Mouse (Mus musculus) limb, embryonic 12.5 days (tissue): ENCODE measurements around the gene Ush2a. TPM values are rescaled to one million over a fixed set of nuclear protein-coding genes. Genes with fewer than 3 reads are reported as not detected.

Source experiments
- ATAC-seq: fragments of 200-750 bp; cut with Nextera tagmentation; 2 replicates; pipeline ENCODE4 v1.8.0; 2017; ENCODE audit warnings: low read depth, moderate TSS enrichment; ENCODE audit not compliant: insufficient number of reproducible peaks, insufficient read depth, low FRiP score, low TSS enrichment
- H3K27ac ChIP-seq: fragments of 300-500 bp; sonication (generic); 2 replicates; pipeline ENCODE4 v1.5.1; 2016; ENCODE audit warnings: mild to moderate bottlenecking, moderate library complexity
- H3K27me3 ChIP-seq: fragments of 300-500 bp; sonication (generic); 2 replicates; pipeline ENCODE4 v1.6.1; 2016; ENCODE audit warnings: mild to moderate bottlenecking, moderate library complexity
- H3K36me3 ChIP-seq: fragments of 300-500 bp; sonication (generic); 2 replicates; pipeline ENCODE4 v1.6.1; 2016; ENCODE audit warnings: mild to moderate bottlenecking, moderate library complexity
- H3K4me1 ChIP-seq: fragments of 300-500 bp; sonication (generic); replicated peaks from 2 replicates; pipeline ENCODE4 v1.6.1; 2016
- H3K4me2 ChIP-seq: fragments of 300-500 bp; sonication (generic); 2 replicates; pipeline ENCODE4 v1.6.1; 2016; ENCODE audit warnings: mild to moderate bottlenecking, moderate library complexity
- H3K4me3 ChIP-seq: fragments of 300-500 bp; sonication (generic); replicated peaks from 2 replicates; pipeline ENCODE4 v1.5.1; 2016; ENCODE audit warnings: mild to moderate bottlenecking
- H3K9ac ChIP-seq: fragments of 300-500 bp; sonication (generic); replicated peaks from 2 replicates; pipeline ENCODE4 v1.6.1; 2016; ENCODE audit warnings: mild to moderate bottlenecking, moderate library complexity
- H3K9me3 ChIP-seq: fragments of 300-500 bp; sonication (generic); 2 replicates; pipeline ENCODE4 v1.6.1; 2016; ENCODE audit warnings: mild to moderate bottlenecking, moderate library complexity
- WGBS: fragments of 180-500 bp; shearing (Covaris S2); methylation state at CpG from one replicate; pipeline ENCODE4 v1.1.7; 2016; 5-methylcytosine and 5-hydroxymethylcytosine counted together
- polyA plus RNA-seq: library from polyadenylated mRNA; unstranded; fragments of >200 nt; fragmentation: Nextera tagmentation; extraction: Ambion mirVana; gene quantifications from 2 replicates; pipeline ENCODE4 v1.2.1, GENCODE M21; 2016

Ush2a gene
- polyA plus RNA-seq, 1 experiment from 2014 or later: 0.08 TPM

DNA sequence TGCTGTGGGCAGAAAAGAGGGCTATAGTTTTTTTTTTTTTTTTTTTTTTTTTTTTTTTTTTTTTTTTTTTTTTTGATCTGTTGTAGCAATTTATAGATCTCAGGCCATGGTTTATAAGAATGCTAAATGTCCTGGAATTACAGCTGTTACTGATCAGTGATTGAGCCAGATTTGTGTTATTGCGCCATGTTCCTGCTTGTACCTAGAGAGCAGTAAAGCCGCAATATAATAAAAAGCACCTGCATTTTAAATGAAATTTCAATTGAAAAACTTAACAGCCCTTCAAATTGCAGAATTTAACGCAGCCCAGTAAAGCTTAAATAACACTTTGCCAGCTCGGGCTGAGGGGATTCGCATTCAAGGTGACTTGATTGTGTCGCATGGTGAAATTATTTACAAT lies 465.1 kb downstream of the Ush2a start:
- H3K4me1 ChIP-seq: peaks cover 24% of the 10 kb centered on the region
- peak overlapping the region; percentile 4; the same call in 1 of the 2 replicates for H3K4me2 ChIP-seq
- no peaks in the 10 kb centered on the region for H3K36me3 ChIP-seq
- H3K27me3 ChIP-seq: peaks cover 28% of the 10 kb centered on the region
- 23% methylated on average over 6 of the region's 6 CpGs for WGBS
- H3K9me3 ChIP-seq: no peaks in the 10 kb centered on the region
- H3K4me3 ChIP-seq: no peak overlapping the region
- no peak overlapping the region for H3K9ac ChIP-seq
- H3K27ac ChIP-seq: no peak overlapping the region
- ATAC-seq: peak; percentile 87

GRCm38 (mm10) chr1:188728625-188729024 lies 466.8 kb downstream of the Ush2a start:
- Histone ChIP-seq H3K9me3 (no peaks in the 10 kb centered on the region), H3K27me3 (peaks cover 25% of the 10 kb centered on the region), H3K9ac (no peak overlapping the region), H3K4me2 (no peak overlapping the region), H3K27ac (no peak overlapping the region), H3K4me3 (no peak overlapping the region), H3K4me1 (peaks cover 24% of the 10 kb centered on the region), H3K36me3 (no peaks in the 10 kb centered on the region)
- 85% methylated on average over 8 of the region's 8 CpGs for WGBS
- ATAC-seq: no peak

DNA sequence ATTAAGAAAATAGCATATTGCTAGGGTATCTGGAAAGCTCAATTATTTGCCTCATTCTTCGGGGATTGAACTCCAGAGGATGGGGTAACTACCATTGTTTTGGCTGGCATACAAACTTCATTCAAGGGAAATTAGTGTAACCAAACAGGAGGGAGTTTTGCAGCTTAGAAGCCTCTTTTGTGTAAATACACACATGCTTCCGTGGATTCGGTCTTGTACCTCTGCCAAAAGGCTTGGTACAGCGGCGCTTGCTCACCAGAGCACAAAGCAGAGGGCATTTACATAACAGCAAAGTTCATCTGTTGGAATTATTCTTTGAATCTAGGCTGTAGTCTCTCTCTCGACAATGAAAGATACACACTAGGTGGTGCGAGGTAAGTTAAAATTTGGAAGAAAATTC lies 467.4 kb downstream of the Ush2a start:
- Histone ChIP-seq H3K9me3 (no peaks in the 10 kb centered on the region), H3K4me2 (no peak overlapping the region), H3K27me3 (peaks cover 23% of the 10 kb centered on the region), H3K4me3 (no peak overlapping the region), H3K27ac (no peak overlapping the region), H3K36me3 (no peaks in the 10 kb centered on the region), H3K9ac (no peak overlapping the region), H3K4me1 (peaks cover 24% of the 10 kb centered on the region)
- 90% methylated on average over 7 of the region's 7 CpGs for WGBS
- ATAC-seq: no peak

GRCm38 (mm10) chr1:188734741-188735266 lies 473.0 kb downstream of the Ush2a start:
- Histone ChIP-seq H3K4me2 (no peak overlapping the region), H3K27me3 (peaks cover 5% of the 10 kb centered on the region), H3K4me1 (no peaks in the 10 kb centered on the region), H3K4me3 (no peak overlapping the region), H3K36me3 (no peaks in the 10 kb centered on the region), H3K9ac (no peak overlapping the region), H3K9me3 (no peaks in the 10 kb centered on the region), H3K27ac (no peak overlapping the region)
- WGBS: 84% methylated on average over 7 of the region's 7 CpGs
- ATAC-seq: no peak

- 69% methylated on average over 7 of the region's 7 CpGs for WGBS
- Histone ChIP-seq H3K4me1 (no peaks in the 10 kb centered on the region), H3K4me2 (no peak overlapping the region)
Observed at GRCm38 (mm10) chr1:188742971-188743370, 481.1 kb downstream of the Ush2a start.

DNA sequence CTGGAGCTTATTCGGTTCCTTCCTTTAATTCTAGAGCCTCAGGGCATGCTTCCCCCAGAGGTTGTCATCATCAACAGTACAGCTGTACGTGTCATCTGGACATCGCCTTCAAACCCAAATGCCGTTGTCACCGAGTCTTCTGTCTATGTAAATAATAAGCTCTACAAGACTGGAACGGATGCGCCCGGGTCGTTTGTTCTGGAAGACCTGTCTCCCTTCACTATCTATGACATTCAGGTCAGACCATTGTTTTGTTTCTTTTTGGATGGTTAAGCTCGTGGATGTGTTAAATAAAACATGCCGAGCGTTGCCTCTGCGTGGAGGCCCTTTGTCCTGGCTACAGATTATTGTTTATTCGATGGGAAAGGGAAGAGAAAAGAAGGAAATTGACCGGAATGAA lies 493.2 kb downstream of the Ush2a start:
- Histone ChIP-seq H3K4me2 (no peak overlapping the region), H3K27ac (no peak overlapping the region), H3K4me3 (no peak overlapping the region), H3K36me3 (no peaks in the 10 kb centered on the region), H3K9me3 (no peaks in the 10 kb centered on the region), H3K9ac (no peak overlapping the region), H3K4me1 (no peaks in the 10 kb centered on the region), H3K27me3 (no peaks in the 10 kb centered on the region)
- no peak for ATAC-seq
- 84% methylated on average over 15 of the region's 15 CpGs for WGBS

More at GRCm38 (mm10) chr1:188742971-188743370, 481.1 kb downstream of the Ush2a start:
- Histone ChIP-seq H3K9me3 (no peaks in the 10 kb centered on the region), H3K4me3 (no peak overlapping the region), H3K27me3 (no peaks in the 10 kb centered on the region), H3K9ac (no peak overlapping the region), H3K36me3 (no peaks in the 10 kb centered on the region), H3K27ac (no peak overlapping the region)
- ATAC-seq: no peak

DNA sequence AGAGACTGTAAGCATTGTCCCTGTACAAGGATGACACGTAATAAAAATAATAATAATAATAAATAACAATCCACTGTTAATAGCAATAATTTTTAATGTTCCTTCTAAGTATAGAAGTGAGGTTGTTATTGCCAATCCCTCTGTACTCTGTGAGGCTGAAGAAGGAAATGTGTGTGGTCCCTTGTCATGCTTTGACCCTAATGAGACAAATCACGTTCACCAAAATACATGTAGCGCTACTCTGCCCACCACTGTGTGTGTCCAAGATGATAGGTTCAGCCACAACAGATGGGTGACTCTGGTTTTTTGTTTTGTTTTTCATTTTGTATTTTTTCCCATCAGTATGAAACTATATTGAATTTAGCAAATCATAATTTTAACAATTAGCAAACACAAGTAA lies 498.7 kb downstream of the Ush2a start:
- no peaks in the 10 kb centered on the region for H3K27me3 ChIP-seq
- H3K9ac ChIP-seq: no peak overlapping the region
- WGBS: 75% methylated on average over 3 of the region's 3 CpGs
- no peak for ATAC-seq
- no peaks in the 10 kb centered on the region for H3K9me3 ChIP-seq
- no peaks in the 10 kb centered on the region for H3K4me1 ChIP-seq
- H3K4me3 ChIP-seq: no peak overlapping the region
- H3K4me2 ChIP-seq: no peak overlapping the region
- no peaks in the 10 kb centered on the region for H3K36me3 ChIP-seq
- H3K27ac ChIP-seq: no peak overlapping the region

DNA sequence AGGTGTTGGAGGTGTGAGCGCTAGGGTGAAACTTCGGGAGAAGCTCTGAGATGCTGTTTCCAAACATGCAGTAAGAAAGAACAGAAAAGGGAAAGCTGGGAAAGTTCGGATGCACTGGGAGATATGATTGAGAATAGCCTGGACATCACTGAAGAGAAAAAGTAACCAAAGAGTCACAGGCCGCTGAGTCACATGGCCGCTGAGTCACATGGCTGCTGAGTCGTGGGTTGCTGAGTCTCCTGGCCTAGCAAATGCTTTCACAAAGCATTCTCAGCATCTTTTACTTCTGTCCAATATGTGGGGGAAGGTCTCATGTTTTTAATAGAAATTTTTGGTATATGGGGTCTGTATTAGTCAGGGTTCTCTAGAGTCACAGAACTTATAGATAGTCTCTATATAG lies 500.6 kb downstream of the Ush2a start:
- no peak overlapping the region for H3K27ac ChIP-seq
- no peak for ATAC-seq
- no peaks in the 10 kb centered on the region for H3K27me3 ChIP-seq
- H3K4me2 ChIP-seq: no peak overlapping the region
- 85% methylated on average over 6 of the region's 6 CpGs for WGBS
- H3K9me3 ChIP-seq: no peaks in the 10 kb centered on the region
- no peak overlapping the region for H3K9ac ChIP-seq
- H3K4me1 ChIP-seq: peaks cover 6% of the 10 kb centered on the region; the same call in 1 of the 2 replicates
- H3K36me3 ChIP-seq: no peaks in the 10 kb centered on the region
- H3K4me3 ChIP-seq: no peak overlapping the region

DNA sequence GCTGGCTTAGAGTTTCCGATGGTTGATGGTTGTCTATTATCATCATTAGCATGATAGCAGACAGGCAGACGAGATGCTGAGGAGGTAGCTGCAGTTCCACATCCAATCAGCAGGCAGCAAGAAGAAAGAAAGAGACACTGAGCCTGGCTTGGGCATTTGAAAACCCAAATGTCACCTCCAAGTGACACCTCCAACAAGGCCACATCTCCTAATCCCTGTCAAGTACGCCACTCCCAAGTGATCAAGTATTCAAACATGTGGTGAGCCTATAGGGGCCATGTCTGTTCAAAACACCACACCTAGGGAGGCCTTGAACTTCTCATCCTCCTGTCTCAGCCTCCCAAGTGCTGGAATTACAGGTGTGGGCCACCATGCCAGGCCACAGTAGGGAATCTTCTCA lies 501.9 kb downstream of the Ush2a start:
- Histone ChIP-seq H3K4me2 (no peak overlapping the region), H3K9ac (no peak overlapping the region), H3K9me3 (no peaks in the 10 kb centered on the region), H3K27ac (no peak overlapping the region), H3K4me3 (no peak overlapping the region), H3K36me3 (no peaks in the 10 kb centered on the region), H3K27me3 (no peaks in the 10 kb centered on the region), H3K4me1 (peaks cover 6% of the 10 kb centered on the region; the same call in 1 of the 2 replicates)
- no peak for ATAC-seq
- 75% methylated on average over 3 of the region's 3 CpGs for WGBS

- Histone ChIP-seq H3K4me3 (no peak overlapping the region), H3K27ac (no peak overlapping the region), H3K9me3 (no peaks in the 10 kb centered on the region), H3K4me2 (no peak overlapping the region), H3K4me1 (peaks cover 22% of the 10 kb centered on the region), H3K9ac (no peak overlapping the region), H3K36me3 (no peaks in the 10 kb centered on the region), H3K27me3 (no peaks in the 10 kb centered on the region)
- ATAC-seq: no peak
- WGBS: 90% methylated on average over 1 of the region's 1 CpGs
Observed at GRCm38 (mm10) chr1:188770828-188771227, 509.0 kb downstream of the Ush2a start.

- peaks cover 16% of the 10 kb centered on the region for H3K4me1 ChIP-seq
- no peaks in the 10 kb centered on the region for H3K27me3 ChIP-seq
- no peak overlapping the region for H3K4me2 ChIP-seq
- H3K9ac ChIP-seq: no peak overlapping the region
- WGBS: 89% methylated on average over 7 of the region's 7 CpGs
- no peak for ATAC-seq
- H3K9me3 ChIP-seq: no peaks in the 10 kb centered on the region
- H3K4me3 ChIP-seq: no peak overlapping the region
- H3K36me3 ChIP-seq: no peaks in the 10 kb centered on the region
- H3K27ac ChIP-seq: peak overlapping the region; percentile 32
Observed at GRCm38 (mm10) chr1:188772516-188773229, 510.9 kb downstream of the Ush2a start.

DNA sequence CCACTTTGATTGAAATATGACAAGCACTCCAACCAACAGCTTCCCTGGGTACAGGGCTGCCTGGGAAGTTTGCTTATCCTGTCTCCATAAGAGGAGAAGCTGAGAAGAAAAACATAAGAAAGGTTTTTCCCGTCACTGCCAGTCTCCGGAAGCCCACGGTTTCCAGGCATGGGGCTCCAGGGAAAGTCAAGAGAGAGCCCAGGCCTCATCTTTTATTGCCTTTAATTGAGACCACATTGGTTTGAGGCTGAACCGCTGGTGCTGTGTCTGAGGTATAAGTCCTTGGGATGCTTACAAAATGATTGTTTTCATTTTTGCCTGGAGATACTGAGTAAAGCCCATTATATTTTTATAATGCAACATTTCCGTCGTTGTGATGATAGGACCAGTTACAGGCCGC lies 511.8 kb downstream of the Ush2a start:
- Histone ChIP-seq H3K27ac (peak overlapping the region; percentile 32), H3K9ac (no peak overlapping the region), H3K36me3 (no peaks in the 10 kb centered on the region), H3K4me3 (no peak overlapping the region), H3K9me3 (no peaks in the 10 kb centered on the region), H3K4me2 (no peak overlapping the region), H3K27me3 (no peaks in the 10 kb centered on the region), H3K4me1 (peaks cover 16% of the 10 kb centered on the region)
- ATAC-seq: no peak
- WGBS: 26% methylated on average over 7 of the region's 7 CpGs
